Mouse (Mus musculus) kidney, embryonic 14.5 days (tissue): ENCODE measurements around the gene Thap11. TPM values are rescaled to one million over a fixed set of nuclear protein-coding genes. Genes with fewer than 3 reads are reported as not detected.

Experiments used
- ATAC-seq: fragments of 200-750 bp; cut with Nextera tagmentation; 2 replicates; pipeline ENCODE4 v1.8.0; 2017; ENCODE audit warnings: moderate number of reproducible peaks, mild to moderate bottlenecking, moderate TSS enrichment, moderate library complexity; ENCODE audit not compliant: low FRiP score, low TSS enrichment
- H3K27ac ChIP-seq: fragments of 300-500 bp; sonication (generic); 2 replicates; pipeline ENCODE4 v1.5.1; 2014; ENCODE audit warnings: low read depth, mild to moderate bottlenecking, low read length, moderate library complexity, mixed read lengths
- H3K27me3 ChIP-seq: fragments of 300-500 bp; sonication (generic); 2 replicates; pipeline ENCODE4 v1.6.1; 2014; ENCODE audit warnings: mild to moderate bottlenecking, low read length; ENCODE audit not compliant: control insufficient read depth, insufficient read depth
- H3K36me3 ChIP-seq: fragments of 300-500 bp; sonication (generic); 2 replicates; pipeline ENCODE4 v1.6.1; 2014; ENCODE audit warnings: low read length, mixed read lengths; ENCODE audit not compliant: control insufficient read depth, insufficient read depth
- H3K4me1 ChIP-seq: fragments of 300-500 bp; sonication (generic); 2 replicates; pipeline ENCODE4 v1.6.1; 2014; ENCODE audit warnings: low read length, mixed read lengths; ENCODE audit not compliant: control insufficient read depth, insufficient read depth
- H3K4me2 ChIP-seq: fragments of 300-500 bp; sonication (generic); replicated peaks from 2 replicates; pipeline ENCODE4 v1.6.1; 2014; ENCODE audit warnings: low read depth, mild to moderate bottlenecking, low read length
- H3K4me3 ChIP-seq: fragments of 300-500 bp; sonication (generic); 2 replicates; pipeline ENCODE4 v1.5.1; 2014; ENCODE audit warnings: mild to moderate bottlenecking, low read length
- H3K9ac ChIP-seq: fragments of 300-500 bp; sonication (generic); 2 replicates; pipeline ENCODE4 v1.6.1; 2014; ENCODE audit warnings: low read depth, mild to moderate bottlenecking, low read length, moderate library complexity
- H3K9me3 ChIP-seq: fragments of 300-500 bp; sonication (generic); 2 replicates; pipeline ENCODE4 v1.6.1; 2016; ENCODE audit warnings: low read length; ENCODE audit not compliant: control insufficient read depth
- WGBS: fragments of 180-500 bp; shearing (Covaris S2); extraction: QIAGEN DNeasy Blood & Tissue Kit; methylation state at CpG from one replicate; pipeline ENCODE4 v1.1.7; 2014; 5-methylcytosine and 5-hydroxymethylcytosine counted together
- polyA plus RNA-seq: library from polyadenylated mRNA; unstranded; fragments of >200 nt; fragmentation: Nextera tagmentation; extraction: Ambion mirVana; gene quantifications from 2 replicates; pipeline ENCODE4 v1.2.1, GENCODE M21; 2014

Thap11 gene
- polyA plus RNA-seq, 1 experiment from 2014 or later = 65.0 TPM

DNA sequence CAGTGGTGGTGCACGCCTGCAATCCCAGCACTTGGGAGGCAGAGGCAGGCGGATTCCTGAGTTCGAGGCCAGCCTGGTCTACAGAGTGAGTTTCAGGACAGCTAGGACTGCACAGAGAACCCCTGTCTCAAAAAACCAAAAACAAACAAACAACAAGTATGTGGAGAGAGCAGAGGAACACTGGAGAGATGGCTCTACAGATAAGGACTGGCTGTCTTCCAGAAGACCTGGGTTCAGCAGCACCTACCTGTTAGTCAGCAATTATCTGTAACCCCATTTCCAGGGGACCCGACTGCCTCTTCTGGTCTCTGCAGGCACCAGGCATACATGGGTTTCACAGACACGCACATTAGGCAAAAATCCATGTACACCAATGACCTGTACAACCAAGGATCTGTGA, 15.7 kb upstream of the Thap11 start:
- Histone ChIP-seq H3K4me1 (no peaks in the 10 kb centered on the region), H3K9ac (no peak overlapping the region), H3K36me3 (peaks cover 8% of the 10 kb centered on the region), H3K27me3 (no peaks in the 10 kb centered on the region), H3K9me3 (no peaks in the 10 kb centered on the region), H3K4me3 (no peak overlapping the region), H3K27ac (no peak overlapping the region), H3K4me2 (no peak overlapping the region)
- no peak for ATAC-seq
- WGBS = 95% methylated on average over 5 of the region's 5 CpGs

DNA sequence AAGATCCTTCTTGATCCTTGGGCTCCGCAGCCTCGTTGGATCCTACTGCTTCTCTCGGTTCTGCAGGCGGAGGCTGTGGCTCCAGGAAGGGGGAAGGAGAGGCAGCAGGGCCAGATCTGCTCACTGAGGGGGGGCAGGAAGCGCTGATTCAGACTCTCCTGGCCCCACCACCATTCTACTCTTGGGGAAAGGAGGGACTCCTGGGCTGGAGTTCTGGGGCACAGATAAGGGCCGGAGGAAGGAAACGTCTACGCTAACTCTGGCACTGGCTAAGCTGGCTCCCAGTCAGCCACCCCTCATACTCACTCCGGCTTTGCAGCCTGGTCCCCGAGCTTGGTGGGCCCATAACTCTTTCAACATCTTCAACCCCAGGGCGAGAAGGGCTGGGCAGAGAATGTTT, 8.3 kb upstream of the Thap11 start:
- Histone ChIP-seq H3K9ac (no peak overlapping the region), H3K4me2 (no peak overlapping the region), H3K4me1 (peaks cover 5% of the 10 kb centered on the region; the same call in 1 of the 2 replicates), H3K9me3 (no peaks in the 10 kb centered on the region), H3K27ac (no peak overlapping the region), H3K4me3 (no peak overlapping the region), H3K36me3 (peaks cover 57% of the 10 kb centered on the region), H3K27me3 (no peaks in the 10 kb centered on the region)
- ATAC-seq = no peak
- WGBS = 93% methylated on average over 11 of the region's 11 CpGs

DNA sequence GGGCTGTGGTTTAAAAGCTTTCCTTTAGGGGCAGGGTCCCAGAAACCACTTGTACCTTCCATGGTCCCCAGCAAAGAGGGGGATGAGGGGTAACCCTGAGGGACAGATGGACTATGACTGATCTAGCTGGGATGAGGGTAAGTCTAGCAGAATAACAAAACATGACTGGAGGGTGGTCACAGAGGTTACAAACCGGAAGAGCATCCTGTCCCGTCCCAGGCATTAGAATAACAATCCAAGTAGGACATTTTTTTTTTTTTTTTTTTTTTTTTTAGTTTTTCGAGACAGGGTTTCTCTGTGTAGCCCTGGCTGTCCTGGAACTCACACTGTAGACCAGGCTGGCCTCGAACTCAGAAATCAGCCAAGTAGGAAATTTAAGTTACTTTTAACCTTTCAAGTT, 4.9 kb upstream of the Thap11 start:
- no peak for ATAC-seq
- Histone ChIP-seq H3K4me1 (peaks cover 7% of the 10 kb centered on the region; the same call in 1 of the 2 replicates), H3K9ac (no peak overlapping the region), H3K27ac (no peak overlapping the region), H3K4me2 (no peak overlapping the region; the same call in 1 of the 2 replicates), H3K4me3 (no peak overlapping the region), H3K36me3 (peaks cover 42% of the 10 kb centered on the region), H3K9me3 (no peaks in the 10 kb centered on the region), H3K27me3 (no peaks in the 10 kb centered on the region)
- 81% methylated on average over 4 of the region's 4 CpGs for WGBS

DNA sequence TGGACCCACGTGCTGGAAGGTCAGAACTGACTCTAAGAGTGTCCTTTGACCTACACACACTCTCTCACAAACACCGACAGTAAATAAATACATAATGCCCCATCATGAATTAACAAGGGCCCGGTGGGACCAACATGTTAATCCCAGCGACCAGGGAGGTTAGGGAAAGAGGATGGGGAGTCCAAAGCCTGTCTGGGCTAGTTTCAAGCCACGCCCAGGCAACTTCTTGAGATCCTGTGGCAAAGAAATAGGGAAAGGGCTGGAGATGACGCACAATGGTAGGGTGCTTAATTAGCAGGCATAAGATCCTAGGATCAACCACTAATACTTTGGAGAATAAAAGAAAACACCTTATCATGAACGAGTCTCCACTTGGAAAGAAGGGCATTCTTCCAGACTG, 4.3 kb upstream of the Thap11 start:
- peak overlapping the region; percentile 9; the same call in 1 of the 2 replicates for H3K4me3 ChIP-seq
- ATAC-seq = no peak
- H3K4me2 ChIP-seq = peak overlapping the region; percentile 28
- H3K9me3 ChIP-seq = no peaks in the 10 kb centered on the region
- peaks cover 36% of the 10 kb centered on the region for H3K36me3 ChIP-seq
- H3K27ac ChIP-seq = no peak overlapping the region
- peaks cover 7% of the 10 kb centered on the region; the same call in 1 of the 2 replicates for H3K4me1 ChIP-seq
- H3K27me3 ChIP-seq = no peaks in the 10 kb centered on the region
- no peak overlapping the region; the same call in 1 of the 2 replicates for H3K9ac ChIP-seq
- 80% methylated on average over 7 of the region's 7 CpGs for WGBS

DNA sequence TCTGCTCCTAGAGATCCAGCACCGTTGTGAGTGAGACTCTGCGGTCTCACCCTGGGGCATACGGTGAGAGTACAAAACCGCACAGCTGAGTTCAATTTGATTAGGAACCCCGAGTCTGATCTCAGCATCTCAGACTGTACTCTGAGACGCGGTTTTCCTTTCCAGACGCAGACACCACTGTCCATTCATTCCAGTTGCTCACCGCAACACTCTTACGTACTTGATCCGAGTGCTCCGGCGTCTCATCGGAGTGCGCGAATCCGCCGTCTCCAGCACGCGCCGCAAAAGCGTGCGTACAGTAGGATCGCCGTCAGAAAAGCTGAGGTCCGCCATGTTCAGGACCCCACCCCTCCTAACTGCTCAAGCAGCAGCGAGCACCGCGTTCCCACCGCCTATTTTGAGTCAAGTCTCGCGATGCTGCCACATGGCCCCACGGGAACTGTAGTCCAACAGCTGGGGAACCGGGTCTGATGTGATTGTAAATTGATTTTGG, 3.2 kb upstream of the Thap11 start:
- peak; percentile 80 for ATAC-seq
- H3K4me2 ChIP-seq = peak overlapping the region; percentile 49
- no peaks in the 10 kb centered on the region for H3K27me3 ChIP-seq
- peak overlapping the region; percentile 53 for H3K4me3 ChIP-seq
- H3K36me3 ChIP-seq = peaks cover 25% of the 10 kb centered on the region
- H3K4me1 ChIP-seq = peaks cover 12% of the 10 kb centered on the region; the same call in 1 of the 2 replicates
- no peaks in the 10 kb centered on the region for H3K9me3 ChIP-seq
- peak overlapping the region; percentile 59 for H3K9ac ChIP-seq
- H3K27ac ChIP-seq = no peak overlapping the region
- under 1% methylated on average over 34 of the region's 34 CpGs for WGBS

DNA sequence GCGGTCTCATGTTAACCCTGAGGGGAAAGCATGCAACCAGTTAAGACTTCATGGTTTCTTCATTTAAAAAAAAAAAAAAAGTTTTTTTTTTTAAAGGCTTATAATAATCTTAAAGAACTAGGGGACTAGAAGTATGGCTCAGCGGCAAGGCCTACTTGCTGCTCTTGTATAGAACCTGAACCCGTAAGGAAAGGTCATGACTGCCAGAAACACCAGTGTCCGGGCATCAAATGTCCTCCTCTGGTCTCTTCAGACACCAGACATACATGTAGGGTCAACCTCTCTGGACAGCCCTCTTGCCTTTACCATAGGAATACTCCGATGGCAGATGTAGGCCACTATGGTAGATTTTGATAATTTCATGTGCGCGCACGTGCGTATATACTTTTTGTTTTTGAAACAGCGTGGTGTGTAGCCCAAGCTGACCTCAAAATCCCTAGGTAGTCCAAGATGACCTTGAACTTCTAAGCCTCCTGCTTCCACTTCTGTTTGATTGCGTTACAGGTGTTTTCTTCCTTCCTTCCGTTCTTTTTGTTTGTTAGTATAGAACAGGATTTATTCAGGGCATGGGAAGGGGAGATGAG, 2.7 kb upstream of the Thap11 start:
- Histone ChIP-seq H3K36me3 (peaks cover 20% of the 10 kb centered on the region), H3K4me2 (no peak overlapping the region)

DNA sequence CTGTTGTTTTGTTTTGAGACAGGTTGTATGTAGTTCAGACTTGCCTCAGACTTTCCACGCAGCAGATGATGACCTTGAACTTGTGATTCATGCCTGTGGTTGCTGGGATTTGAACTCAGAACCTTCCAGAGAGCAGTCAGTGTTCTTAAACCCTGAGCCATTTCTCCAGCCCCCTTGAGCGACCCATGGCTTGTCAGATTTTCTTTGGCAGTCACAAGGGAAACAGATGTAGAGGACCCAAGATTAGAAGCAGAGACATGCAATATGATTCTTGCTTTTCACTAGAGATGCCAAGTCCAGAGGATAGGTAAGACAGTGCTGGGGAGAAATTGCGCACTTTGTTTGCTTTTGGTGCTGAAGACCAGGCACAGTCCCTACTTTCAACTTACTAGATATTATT, 1.8 kb upstream of the Thap11 start, which contains the start of gene Cenpt:
Gene Cenpt (minus strand): TSS at position 101 of the 400 bp plus-strand sequence.
- H3K27ac ChIP-seq = no peak within 1 kb of the TSS
- no peaks in the 10 kb centered on the region for H3K27me3 ChIP-seq
- H3K4me2 ChIP-seq = no peak within 1 kb of the TSS
- peaks cover 21% of the 10 kb centered on the region; the same call in 1 of the 2 replicates for H3K4me1 ChIP-seq
- no peak within 1 kb of the TSS for H3K4me3 ChIP-seq
- 93% methylated on average over 3 of the region's 3 CpGs for WGBS
- H3K9me3 ChIP-seq = no peaks in the 10 kb centered on the region
- peaks cover 15% of the 10 kb centered on the region for H3K36me3 ChIP-seq
- no peak for ATAC-seq
- no peak within 1 kb of the TSS for H3K9ac ChIP-seq

More for the DNA sequence above, 2.7 kb upstream of the Thap11 start:
- ATAC-seq = 0 out of 2 replicates have a peak, but pooled peaks have one; percentile 0
- WGBS = 80% methylated on average over 12 of the region's 12 CpGs
- Histone ChIP-seq H3K27ac (no peak overlapping the region), H3K4me3 (no peak overlapping the region), H3K4me1 (peaks cover 18% of the 10 kb centered on the region; the same call in 1 of the 2 replicates), H3K27me3 (no peaks in the 10 kb centered on the region), H3K9ac (no peak overlapping the region), H3K9me3 (no peaks in the 10 kb centered on the region)

DNA sequence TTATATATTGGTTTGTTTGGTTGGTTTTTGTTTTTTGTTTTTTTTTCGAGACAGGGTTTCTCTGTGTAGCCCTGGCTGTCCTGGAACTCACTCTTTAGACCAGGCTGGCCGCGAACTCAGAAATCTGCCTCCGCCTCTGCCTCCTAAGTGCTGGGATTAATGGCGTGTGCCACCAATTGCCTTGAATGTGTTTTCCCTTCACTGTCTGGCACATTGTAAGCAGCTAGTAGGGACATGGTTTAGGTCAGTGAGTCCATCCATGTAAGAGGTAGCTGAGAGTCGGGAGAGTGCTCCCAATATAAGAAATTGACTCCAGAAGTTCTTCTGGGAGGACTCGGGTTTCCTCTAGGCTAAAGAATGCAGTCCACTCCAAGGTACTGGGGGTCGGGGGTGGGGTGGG, 629 bp upstream of the Thap11 start:
- H3K9ac ChIP-seq = peak overlapping the region; percentile 85; the same call in 1 of the 2 replicates

More for the DNA sequence above, 629 bp upstream of the Thap11 start:
- no peak; the same call in 1 of the 2 replicates for ATAC-seq
- peaks cover 4% of the 10 kb centered on the region for H3K36me3 ChIP-seq
- H3K27ac ChIP-seq = peak overlapping the region; percentile 51; the same call in 1 of the 2 replicates
- H3K9me3 ChIP-seq = no peaks in the 10 kb centered on the region
- H3K4me1 ChIP-seq = peaks cover 25% of the 10 kb centered on the region
- peak overlapping the region; percentile 82 for H3K4me3 ChIP-seq
- H3K27me3 ChIP-seq = no peaks in the 10 kb centered on the region
- 25% methylated on average over 8 of the region's 8 CpGs for WGBS
- H3K4me2 ChIP-seq = peak overlapping the region; percentile 35; the same call in 1 of the 2 replicates
